Mouse (Mus musculus) heart, adult 2 months (tissue): ENCODE results near the gene Hoxb7.

ENCODE experiments used
- CTCF ChIP-seq: fragments of 200-600 bp; IDR thresholded peaks from 2 replicates; pipeline ENCODE4 v1.8.1; 2022; ENCODE audit warnings: antibody characterized with exemption, mild to moderate bottlenecking, moderate library complexity
- EP300 ChIP-seq: fragments of 200-500 bp; IDR thresholded peaks from 2 replicates; pipeline ENCODE4 v1.6.1; 2011; ENCODE audit warnings: low read depth, low read length, control low read depth; ENCODE audit not compliant: insufficient read depth
- POLR2A ChIP-seq: fragments of 200-500 bp; IDR thresholded peaks from 2 replicates; pipeline ENCODE4 v1.6.1; 2011; ENCODE audit warnings: mild to moderate bottlenecking, low read depth, low read length, control low read depth; ENCODE audit not compliant: insufficient read depth

DNA sequence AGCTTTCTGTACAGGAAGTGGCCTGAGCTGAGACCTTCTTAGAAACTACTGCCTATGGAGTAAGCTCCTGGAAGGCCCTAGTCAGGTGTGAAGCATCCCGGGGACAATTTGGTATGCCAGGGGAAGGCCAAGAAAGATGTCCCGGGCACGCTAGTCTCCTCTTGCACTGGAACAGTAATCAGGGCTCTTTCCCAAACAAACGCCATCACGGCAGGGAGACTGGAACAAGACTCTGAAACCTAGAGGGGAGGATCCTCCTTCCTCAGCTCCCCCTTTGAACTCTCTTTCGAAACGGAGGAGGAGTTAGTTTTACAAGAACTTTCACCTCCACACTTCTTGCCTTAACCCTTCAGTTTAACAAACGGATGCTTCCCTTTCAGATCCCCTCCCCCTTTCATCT, 45.7 kb downstream of the Hoxb7 start:
- TF ChIP-seq CTCF (no peak), POLR2A (no peak), EP300 (no peak)
